Comparison of ENCODE assay signal across 12 mouse cellular contexts in the genomic region with DNA sequence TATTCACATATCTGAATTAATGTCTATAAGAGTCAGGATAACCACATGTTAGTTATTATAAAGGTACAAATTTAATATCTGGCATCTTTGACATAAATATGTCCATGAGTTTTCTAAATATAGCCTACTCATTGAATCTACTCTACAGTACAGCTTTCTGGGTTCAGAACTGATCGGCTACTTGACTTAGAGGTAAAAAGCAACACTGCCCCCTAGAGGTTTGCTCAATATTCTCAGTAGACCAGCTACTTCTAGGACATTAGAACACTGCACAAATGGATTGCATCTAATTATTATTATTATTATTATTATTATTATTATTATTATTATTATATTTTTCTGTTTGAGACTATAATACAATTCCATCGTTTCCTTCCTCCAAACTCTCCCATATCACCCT.
DNase-seq lines count a peak whose midpoint lies in the region; ATAC-seq and TF ChIP-seq lines count a peak whose summit lies in the region.
"Had no signal": no experiment of that assay in that cellular context is flagged by ENCODE, and none has a peak within 500 bp of the region (broad histone marks: within the 10 kb centered on the region; RNA-seq: fewer than 3 reads in every experiment).

No protein-coding gene starts in this region.

- WGBS in heart, postnatal 0 days: 20% methylated on average over 2 of the region's 2 CpGs
- WGBS in lung, postnatal 0 days: 26% methylated on average over 2 of the region's 2 CpGs

- peak; percentile 54 for TF ChIP-seq CTCF in heart, postnatal 0 days (IDR thresholded peaks at IDR 0.05; ENCODE audit: low read depth)
- 0 out of 2 replicates have a peak, but pooled peaks have one; percentile 21 for TF ChIP-seq CTCF in lung, postnatal 0 days (IDR thresholded peaks at IDR 0.05)

- no peak for TF ChIP-seq EP300 in heart, postnatal 0 days (IDR thresholded peaks at IDR 0.05; ENCODE audit: low read depth)
- TF ChIP-seq EP300 in lung, postnatal 0 days (IDR thresholded peaks at IDR 0.05): no peak

- no peak overlapping the region for H3K4me2 ChIP-seq in heart, postnatal 0 days (ENCODE audit: low read depth, low read length)
- H3K4me2 ChIP-seq in lung, postnatal 0 days (replicated peaks; ENCODE audit: low read depth, low read length): no peak overlapping the region
- H3K4me2 ChIP-seq: embryonic facial prominence, embryonic 12.5 days; hindbrain, embryonic 15.5 days; lung, embryonic 15.5 days had no signal

- no peaks in the 10 kb centered on the region for H3K36me3 ChIP-seq in heart, postnatal 0 days (replicated peaks; ENCODE audit: control insufficient read depth, insufficient read depth, low read length)
- H3K36me3 ChIP-seq in lung, postnatal 0 days (ENCODE audit: insufficient read depth, low read length): no peaks in the 10 kb centered on the region
- H3K36me3 ChIP-seq: embryonic facial prominence, embryonic 12.5 days; G1E; hindbrain, embryonic 15.5 days; lung, embryonic 15.5 days had no signal

- ATAC-seq in heart, postnatal 0 days (ENCODE audit: insufficient read depth, low read depth): no peak
- ATAC-seq in lung, postnatal 0 days: no peak

- H3K4me1 ChIP-seq in heart, postnatal 0 days (ENCODE audit: control insufficient read depth, insufficient read depth): no peaks in the 10 kb centered on the region
- no peaks in the 10 kb centered on the region for H3K4me1 ChIP-seq in lung, postnatal 0 days (ENCODE audit: insufficient read depth, low read depth, low read length)
- H3K4me1 ChIP-seq: embryonic facial prominence, embryonic 12.5 days; hindbrain, embryonic 15.5 days; lung, embryonic 15.5 days had no signal

- H3K9ac ChIP-seq in heart, postnatal 0 days (replicated peaks; ENCODE audit: low read depth, low read length): no peak overlapping the region
- H3K9ac ChIP-seq in lung, postnatal 0 days (replicated peaks; ENCODE audit: low read depth): no peak overlapping the region
- H3K9ac ChIP-seq: embryonic facial prominence, embryonic 12.5 days; hindbrain, embryonic 15.5 days; lung, embryonic 15.5 days had no signal

- H3K27me3 ChIP-seq in heart, postnatal 0 days (ENCODE audit: control insufficient read depth, insufficient read depth, low read length): no peaks in the 10 kb centered on the region
- H3K27me3 ChIP-seq in lung, postnatal 0 days (replicated peaks; ENCODE audit: insufficient read depth, low read length): no peaks in the 10 kb centered on the region
- H3K27me3 ChIP-seq: embryonic facial prominence, embryonic 12.5 days; hindbrain, embryonic 15.5 days; lung, embryonic 15.5 days had no signal

- H3K4me3 ChIP-seq in heart, postnatal 0 days (ENCODE audit: low read depth, low read length): no peak overlapping the region
- H3K4me3 ChIP-seq in lung, postnatal 0 days (ENCODE audit: low read depth, low read length): no peak overlapping the region
- H3K4me3 ChIP-seq: embryonic facial prominence, embryonic 12.5 days; hindbrain, embryonic 15.5 days; lung, embryonic 15.5 days had no signal

- peak; percentile 39 for DNase-seq in heart, postnatal 0 days (ENCODE audit: low spot score)
- DNase-seq in heart, postnatal 36 days: no peak
- peak; percentile 34 for DNase-seq in lung, postnatal 0 days (ENCODE audit: low spot score)
- no peak for DNase-seq in lung, postnatal 14 days
- DNase-seq in brain, adult 2 months (ENCODE audit: low read depth, low spot score): peak; percentile 89
- DNase-seq in mesoderm, embryonic 11.5 days (ENCODE audit: low read depth, low spot score): peak; percentile 65
- DNase-seq in spleen, postnatal 36 days (ENCODE audit: low spot score in 2 of 2): no peak
- no peak for DNase-seq in urinary bladder, postnatal 36 days (ENCODE audit: low spot score in 2 of 2)

- intact Hi-C loops in heart, postnatal 36 days (cut with DNase I): no loop called here

- H3K9me3 ChIP-seq in heart, postnatal 0 days (replicated peaks; ENCODE audit: control insufficient read depth, low read length): no peaks in the 10 kb centered on the region
- no peaks in the 10 kb centered on the region for H3K9me3 ChIP-seq in lung, postnatal 0 days (ENCODE audit: low read length)
- H3K9me3 ChIP-seq: embryonic facial prominence, embryonic 12.5 days; G1E; hindbrain, embryonic 15.5 days; lung, embryonic 15.5 days had no signal

- no peak overlapping the region for H3K27ac ChIP-seq in heart, postnatal 0 days (ENCODE audit: low read depth)
- H3K27ac ChIP-seq in lung, postnatal 0 days (ENCODE audit: low read length): no peak overlapping the region
- H3K27ac ChIP-seq: embryonic facial prominence, embryonic 12.5 days; hindbrain, embryonic 15.5 days; lung, embryonic 15.5 days had no signal

Comparison
In these comparisons a context has a peak if more than half of its experiments do, and no peak if none do; other contexts are left out.
1. DNase-seq: peak in heart, postnatal 0 days (single experiment), lung, postnatal 0 days (single experiment), brain, adult 2 months (single experiment) and mesoderm, embryonic 11.5 days (single experiment); none in heart, postnatal 36 days (0 of 2), lung, postnatal 14 days (single experiment), spleen, postnatal 36 days (0 of 2) and urinary bladder, postnatal 36 days (0 of 2).